Mouse (Mus musculus) embryonic facial prominence, embryonic 15.5 days (tissue): ENCODE measurements around the gene C87977. TPM values are rescaled to one million over a fixed set of nuclear protein-coding genes. Genes with fewer than 3 reads are reported as not detected.
"Not testable (repeated sequence)": the region's sequence is repeated elsewhere in the genome, so short reads cannot be mapped to it uniquely, and the experiment has no call there.

Source experiments
- ATAC-seq: fragments of 200-750 bp; cut with Nextera tagmentation; 2 replicates; pipeline ENCODE4 v1.8.0; 2017; ENCODE audit warnings: low read depth, moderate TSS enrichment; ENCODE audit not compliant: insufficient number of reproducible peaks, low FRiP score, low TSS enrichment
- H3K27ac ChIP-seq: fragments of 300-500 bp; sonication (generic); replicated peaks from 2 replicates; pipeline ENCODE4 v1.5.1; 2015; ENCODE audit warnings: mild to moderate bottlenecking, inconsistent platforms
- H3K27me3 ChIP-seq: fragments of 300-500 bp; sonication (generic); 2 replicates; pipeline ENCODE4 v1.6.1; 2015; ENCODE audit warnings: inconsistent platforms
- H3K36me3 ChIP-seq: fragments of 300-500 bp; sonication (generic); 2 replicates; pipeline ENCODE4 v1.6.1; 2015; ENCODE audit warnings: mild to moderate bottlenecking, inconsistent platforms
- H3K4me1 ChIP-seq: fragments of 300-500 bp; sonication (generic); 2 replicates; pipeline ENCODE4 v1.6.1; 2015; ENCODE audit warnings: inconsistent platforms
- H3K4me2 ChIP-seq: fragments of 300-500 bp; sonication (generic); replicated peaks from 2 replicates; pipeline ENCODE4 v1.6.1; 2015; ENCODE audit warnings: mild to moderate bottlenecking, inconsistent platforms
- H3K4me3 ChIP-seq: fragments of 300-500 bp; sonication (generic); replicated peaks from 2 replicates; pipeline ENCODE4 v1.5.1; 2015; ENCODE audit warnings: mild to moderate bottlenecking, inconsistent platforms
- H3K9ac ChIP-seq: fragments of 300-500 bp; sonication (generic); 2 replicates; pipeline ENCODE4 v1.6.1; 2015; ENCODE audit warnings: inconsistent platforms
- H3K9me3 ChIP-seq: fragments of 300-500 bp; sonication (generic); replicated peaks from 2 replicates; pipeline ENCODE4 v1.6.1; 2016; ENCODE audit warnings: inconsistent platforms
- WGBS: fragments of 180-500 bp; shearing (Covaris S2); methylation state at CpG from one replicate; pipeline ENCODE4 v1.1.7; 2015; 5-methylcytosine and 5-hydroxymethylcytosine counted together
- polyA plus RNA-seq: library from polyadenylated mRNA; unstranded; fragments of >200 nt; fragmentation: Nextera tagmentation; extraction: Ambion mirVana; gene quantifications from 2 replicates; pipeline ENCODE4 v1.2.1, GENCODE M21; 2015

Gene C87977
- polyA plus RNA-seq, result not detected in 2 replicates

DNA sequence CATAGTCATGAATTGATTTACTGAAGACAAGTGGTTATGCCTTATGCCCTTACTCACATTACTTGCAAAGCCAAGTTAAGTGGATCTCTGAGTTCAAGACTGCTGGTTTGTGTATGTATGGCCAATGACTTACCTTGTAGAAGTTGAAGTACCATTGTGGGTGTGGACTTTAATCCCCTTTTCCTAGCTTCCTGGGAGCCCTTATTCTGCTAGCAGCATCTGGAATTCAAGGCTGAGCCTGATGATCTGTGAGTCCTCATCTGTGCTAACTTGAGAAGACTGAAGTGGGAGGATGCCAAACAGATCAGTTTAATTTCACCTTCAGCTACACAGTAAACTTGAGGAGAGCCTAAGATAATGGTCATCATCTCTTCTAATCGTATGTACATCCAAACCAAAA, at the start of gene C87977:
TSS of gene C87977 (minus strand) at position 101 of the 400 bp plus-strand sequence.
- H3K9me3 ChIP-seq, H3K4me1 ChIP-seq, H3K27me3 ChIP-seq, H3K9ac ChIP-seq, H3K27ac ChIP-seq, ATAC-seq, H3K36me3 ChIP-seq, H3K4me2 ChIP-seq, H3K4me3 ChIP-seq: not testable (repeated sequence)
- 82% methylated on average over 1 of the region's 1 CpGs for WGBS

DNA sequence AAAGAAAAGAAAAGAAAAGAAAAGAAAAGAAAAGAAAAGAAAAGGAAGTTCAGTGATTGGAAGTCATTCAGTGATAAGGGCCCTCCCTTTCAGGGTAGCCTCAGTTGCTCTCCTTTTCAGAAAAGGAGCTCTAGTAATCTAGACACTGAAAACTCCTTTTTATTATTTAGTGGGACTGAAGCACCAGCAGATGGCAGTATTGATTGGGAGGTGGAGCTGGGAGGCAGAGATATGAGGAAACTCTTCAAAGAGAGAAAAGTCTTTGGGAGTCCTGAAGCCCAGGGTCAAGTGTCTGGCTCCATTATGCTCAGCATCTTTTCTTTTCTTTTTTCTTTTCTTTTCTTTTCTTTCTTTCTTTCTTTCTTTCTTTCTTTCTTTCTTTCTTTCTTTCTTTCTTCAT, 41.6 kb upstream of the C87977 start:
- H3K4me2 ChIP-seq, ATAC-seq, H3K27ac ChIP-seq, H3K9me3 ChIP-seq, H3K9ac ChIP-seq, H3K27me3 ChIP-seq, H3K4me3 ChIP-seq, H3K4me1 ChIP-seq, H3K36me3 ChIP-seq: not testable (repeated sequence)

DNA sequence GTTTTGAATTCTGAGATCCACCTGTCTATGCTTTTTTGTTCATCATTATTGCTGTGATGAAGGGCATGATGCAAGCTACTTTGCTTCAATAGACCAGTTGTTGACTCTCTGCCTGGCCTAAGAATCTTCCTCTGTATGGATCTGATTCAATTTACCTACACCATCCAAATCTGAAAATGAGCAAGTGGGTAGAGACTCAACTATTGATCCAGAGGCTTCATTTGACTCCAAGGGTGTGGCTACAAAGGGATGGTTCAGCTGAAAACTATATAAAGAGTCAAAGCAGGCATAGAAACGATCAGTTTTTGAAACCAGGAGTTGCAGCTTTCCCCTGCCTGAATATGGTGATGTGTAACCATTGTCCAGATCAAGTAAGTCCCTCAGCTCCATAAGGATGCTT, 22.7 kb downstream of the C87977 start, which contains the start of gene Oog2:
TSS of gene Oog2 (plus strand) at position 301 of the 400 bp plus-strand sequence.
- Histone ChIP-seq H3K4me2 (no peak within 1 kb of the TSS), H3K27me3 (no peaks in the 10 kb centered on the region), H3K4me3 (no peak within 1 kb of the TSS), H3K9me3 (no peaks in the 10 kb centered on the region), H3K27ac (no peak within 1 kb of the TSS), H3K4me1 (no peaks in the 10 kb centered on the region), H3K36me3 (no peaks in the 10 kb centered on the region), H3K9ac (no peak within 1 kb of the TSS)
- no peak for ATAC-seq
- WGBS, result 42% methylated on average over 1 of the region's 1 CpGs

DNA sequence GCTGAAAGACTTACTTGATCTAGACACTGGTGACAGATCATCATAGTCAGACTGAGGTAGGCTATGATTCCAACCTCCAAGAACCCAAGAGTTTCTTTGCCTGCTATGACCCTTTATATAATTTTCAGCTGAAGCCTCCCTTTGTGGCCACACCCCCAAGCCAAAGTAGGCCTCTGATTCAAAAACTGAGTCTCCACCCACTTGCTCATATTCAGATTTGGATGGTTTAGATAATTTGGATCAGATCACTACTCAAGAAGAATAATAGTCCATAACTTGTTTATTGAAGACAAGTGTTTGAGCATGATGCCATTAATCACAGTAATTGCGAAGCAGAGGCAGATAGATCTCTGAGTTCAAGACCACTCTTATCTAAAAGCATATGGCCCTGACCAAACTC, 50.6 kb downstream of the C87977 start, which contains the start of gene Oog3:
TSS of gene Oog3 (minus strand) at position 101 of the 400 bp plus-strand sequence.
- no peaks in the 10 kb centered on the region; the same call in 1 of the 2 replicates for H3K9me3 ChIP-seq
- no peak within 1 kb of the TSS for H3K9ac ChIP-seq
- WGBS, result 72% methylated on average over 1 of the region's 1 CpGs

More for the DNA sequence above, 50.6 kb downstream of the C87977 start, which contains the start of gene Oog3:
- Histone ChIP-seq H3K4me2 (no peak within 1 kb of the TSS), H3K27ac (no peak within 1 kb of the TSS), H3K36me3 (no peaks in the 10 kb centered on the region), H3K27me3 (no peaks in the 10 kb centered on the region), H3K4me1 (no peaks in the 10 kb centered on the region), H3K4me3 (no peak within 1 kb of the TSS)
- no peak for ATAC-seq

Other genes with a start within 250 kb of the C87977 start
- not detected in 2 replicates for gene Gm13101, start 246.4 kb downstream of the C87977 start, polyA plus RNA-seq
- gene Pramef17, start 218.9 kb downstream of the C87977 start, polyA plus RNA-seq, result not detected in 2 replicates
- not detected in 2 replicates for gene Pramel4, start 154.2 kb downstream of the C87977 start, polyA plus RNA-seq
- not detected in 2 replicates for gene Gm13102, start 106.8 kb downstream of the C87977 start, polyA plus RNA-seq
- not detected in 2 replicates for gene Oog3, start 50.7 kb downstream of the C87977 start, polyA plus RNA-seq
- not detected in 2 replicates for gene Oog2, start 22.6 kb downstream of the C87977 start, polyA plus RNA-seq
- not detected in 2 replicates for gene Pramel5, start 67.2 kb upstream of the C87977 start, polyA plus RNA-seq
- not detected in 2 replicates for gene Gm13128, start 116.9 kb upstream of the C87977 start, polyA plus RNA-seq
- not detected in 2 replicates for gene Gm13119, start 144.6 kb upstream of the C87977 start, polyA plus RNA-seq
- gene Pramef20, start 164.6 kb upstream of the C87977 start, polyA plus RNA-seq, result not detected in 2 replicates
- 0.29 and 0.67 TPM in 2 replicates for gene Pramef12, start 195.1 kb upstream of the C87977 start, polyA plus RNA-seq
- 0.17 TPM in 1 of 2 replicates, not detected in the other for gene 1700012P22Rik, start 225.5 kb upstream of the C87977 start, polyA plus RNA-seq
- not detected in 2 replicates for gene Gm9944, start 240.0 kb upstream of the C87977 start, polyA plus RNA-seq